Mouse (Mus musculus): ENCODE measurements around the gene Bcl2a1d. TPM values are rescaled to one million over a fixed set of nuclear protein-coding genes. Genes with fewer than 3 reads are reported as not detected.
"Not testable (repeated sequence)": the region's sequence is repeated elsewhere in the genome, so short reads cannot be mapped to it uniquely, and the experiment has no call there.

The Bcl2a1d gene
- polyA plus RNA-seq, 1 experiment from 2014 or later, result not detected

GRCm38 (mm10) chr9:88719073-88719921 is 12.4 kb downstream of the Bcl2a1d start:
- H3K4me1 ChIP-seq (replicated peaks); H3K36me3 ChIP-seq; H3K9ac ChIP-seq; H3K9me3 ChIP-seq (replicated peaks); H3K27me3 ChIP-seq (replicated peaks): not testable (repeated sequence)
- Histone ChIP-seq H3K4me2 (peak overlapping the region; percentile 51), H3K27ac (ENCODE audit: poor library complexity, severe bottlenecking) (peak overlapping the region; percentile 87), H3K4me3 (peak overlapping the region; percentile 41)
- WGBS, result 12% methylated on average over 21 of the region's 46 CpGs
- ATAC-seq (ENCODE audit: insufficient number of reproducible peaks, low FRiP score), result peak; percentile 94

DNA sequence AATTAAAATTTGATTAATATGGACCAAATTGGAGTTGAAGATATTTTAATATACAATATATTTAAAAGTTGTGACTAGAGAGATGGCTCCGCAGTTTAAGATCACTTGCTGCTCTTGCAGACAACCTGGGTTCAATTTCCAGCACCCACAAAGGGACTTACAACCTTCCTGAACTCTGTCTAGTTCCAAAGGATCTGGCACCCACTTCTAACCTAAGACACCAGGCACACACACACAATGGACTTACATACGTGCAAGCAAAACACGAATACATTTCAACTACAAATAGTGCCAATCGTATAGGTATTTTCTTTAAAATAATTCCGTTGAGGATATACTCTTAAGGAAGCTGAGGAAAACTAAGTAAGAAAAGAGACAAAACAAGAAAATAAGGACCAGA is 13.1 kb downstream of the Bcl2a1d start:
- WGBS, result 82% methylated on average over 5 of the region's 5 CpGs
- H3K4me3 ChIP-seq; H3K4me1 ChIP-seq (replicated peaks); H3K27ac ChIP-seq (ENCODE audit: poor library complexity, severe bottlenecking); H3K36me3 ChIP-seq; ATAC-seq (ENCODE audit: insufficient number of reproducible peaks, low FRiP score); H3K9me3 ChIP-seq (replicated peaks); H3K9ac ChIP-seq; H3K27me3 ChIP-seq (replicated peaks): not testable (repeated sequence)
- H3K4me2 ChIP-seq, result peak overlapping the region; percentile 51; the same call in 1 of the 2 replicates

GRCm38 (mm10) chr9:88718140-88718539 is 13.6 kb downstream of the Bcl2a1d start:
- H3K4me3 ChIP-seq; H3K9me3 ChIP-seq (replicated peaks); H3K4me1 ChIP-seq (replicated peaks); H3K27me3 ChIP-seq (replicated peaks); H3K9ac ChIP-seq; H3K4me2 ChIP-seq; ATAC-seq (ENCODE audit: insufficient number of reproducible peaks, low FRiP score); H3K27ac ChIP-seq (ENCODE audit: poor library complexity, severe bottlenecking); H3K36me3 ChIP-seq: not testable (repeated sequence)
- WGBS, result 35% methylated on average over 2 of the region's 2 CpGs

DNA sequence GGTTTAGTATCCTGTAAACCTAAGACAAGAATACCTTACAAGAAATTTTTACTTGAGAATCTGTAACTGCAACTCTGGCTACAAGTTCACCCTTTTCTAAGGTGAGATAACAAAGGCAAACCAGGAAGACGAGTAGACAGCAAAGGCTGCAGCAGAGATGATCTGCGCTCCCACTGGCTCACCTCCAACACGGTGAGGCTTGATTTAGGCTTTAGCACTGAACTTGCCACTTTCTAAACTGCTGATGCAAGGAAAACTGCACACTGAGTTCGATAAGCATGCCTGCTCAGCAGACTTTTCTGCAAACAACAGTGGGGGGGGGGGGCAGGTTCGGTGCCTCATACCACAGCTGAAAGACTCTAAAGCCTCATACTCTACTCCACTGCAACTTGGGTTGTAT is 17.2 kb downstream of the Bcl2a1d start:
- WGBS, result 66% methylated on average over 5 of the region's 5 CpGs
- not testable (repeated sequence) for H3K4me1 ChIP-seq (replicated peaks); H3K9ac ChIP-seq; H3K9me3 ChIP-seq (replicated peaks); H3K4me2 ChIP-seq; H3K27ac ChIP-seq (ENCODE audit: poor library complexity, severe bottlenecking); H3K4me3 ChIP-seq; H3K36me3 ChIP-seq; ATAC-seq (ENCODE audit: insufficient number of reproducible peaks, low FRiP score); H3K27me3 ChIP-seq (replicated peaks)

DNA sequence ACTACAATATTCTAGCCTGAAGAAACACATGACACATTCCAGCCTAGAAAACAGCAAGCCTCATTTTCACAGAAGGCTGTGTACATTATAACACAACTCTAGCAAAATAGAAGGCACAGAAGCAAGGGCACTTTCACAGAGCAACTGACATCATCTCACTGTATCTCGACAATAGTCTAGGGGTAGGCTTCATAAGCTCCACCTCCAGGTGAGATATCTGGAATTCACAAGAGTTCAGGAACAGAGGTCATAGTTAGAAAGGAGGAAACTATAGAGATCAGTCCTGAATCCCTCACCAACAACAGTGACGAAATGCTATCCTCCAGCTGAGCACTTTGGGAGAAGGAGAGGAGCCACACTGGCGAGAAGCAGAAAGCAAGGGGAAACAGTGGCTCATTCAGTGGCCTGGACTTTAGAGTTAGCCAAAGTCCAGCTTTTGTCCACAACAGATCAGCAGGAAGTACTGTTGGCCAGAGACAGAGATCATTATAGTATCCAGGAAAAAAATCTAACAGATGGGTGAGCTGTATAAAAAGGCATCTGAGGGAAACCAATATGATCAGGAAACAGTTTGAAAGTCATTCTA is 19.5 kb downstream of the Bcl2a1d start:
- not testable (repeated sequence) for H3K4me2 ChIP-seq; H3K27me3 ChIP-seq (replicated peaks); H3K4me3 ChIP-seq; H3K9me3 ChIP-seq (replicated peaks); H3K9ac ChIP-seq; H3K4me1 ChIP-seq (replicated peaks); ATAC-seq (ENCODE audit: insufficient number of reproducible peaks, low FRiP score); H3K36me3 ChIP-seq; H3K27ac ChIP-seq (ENCODE audit: poor library complexity, severe bottlenecking)
- 71% methylated on average over 3 of the region's 3 CpGs for WGBS

GRCm38 (mm10) chr9:88710910-88711438 is 20.7 kb downstream of the Bcl2a1d start:
- H3K4me2 ChIP-seq; H3K36me3 ChIP-seq; H3K9ac ChIP-seq; H3K4me3 ChIP-seq; H3K27ac ChIP-seq (ENCODE audit: poor library complexity, severe bottlenecking); ATAC-seq (ENCODE audit: insufficient number of reproducible peaks, low FRiP score); H3K9me3 ChIP-seq (replicated peaks); H3K4me1 ChIP-seq (replicated peaks); H3K27me3 ChIP-seq (replicated peaks): not testable (repeated sequence)
- WGBS, result 91% methylated on average over 4 of the region's 5 CpGs

GRCm38 (mm10) chr9:88710439-88710838 is 21.3 kb downstream of the Bcl2a1d start:
- H3K4me1 ChIP-seq (replicated peaks); H3K36me3 ChIP-seq; H3K4me3 ChIP-seq; H3K4me2 ChIP-seq; H3K27ac ChIP-seq (ENCODE audit: poor library complexity, severe bottlenecking); H3K27me3 ChIP-seq (replicated peaks); H3K9me3 ChIP-seq (replicated peaks); H3K9ac ChIP-seq; ATAC-seq (ENCODE audit: insufficient number of reproducible peaks, low FRiP score): not testable (repeated sequence)
- WGBS, result 86% methylated on average over 2 of the region's 2 CpGs

GRCm38 (mm10) chr9:88709794-88710193 is 21.9 kb downstream of the Bcl2a1d start:
- H3K36me3 ChIP-seq; H3K4me3 ChIP-seq; H3K9ac ChIP-seq; ATAC-seq (ENCODE audit: insufficient number of reproducible peaks, low FRiP score); H3K4me2 ChIP-seq; H3K9me3 ChIP-seq (replicated peaks); H3K27ac ChIP-seq (ENCODE audit: poor library complexity, severe bottlenecking); H3K27me3 ChIP-seq (replicated peaks); H3K4me1 ChIP-seq (replicated peaks): not testable (repeated sequence)
- whole genome bisulfite sequencing, result 92% methylated on average over 5 of the region's 5 CpGs

- no peak for ATAC-seq (ENCODE audit: insufficient number of reproducible peaks, low FRiP score)
- 80% methylated on average over 6 of the region's 6 CpGs for WGBS
- no peak overlapping the region for H3K9ac ChIP-seq
Measured at GRCm38 (mm10) chr9:88709304-88709703, 22.4 kb downstream of the Bcl2a1d start.

DNA sequence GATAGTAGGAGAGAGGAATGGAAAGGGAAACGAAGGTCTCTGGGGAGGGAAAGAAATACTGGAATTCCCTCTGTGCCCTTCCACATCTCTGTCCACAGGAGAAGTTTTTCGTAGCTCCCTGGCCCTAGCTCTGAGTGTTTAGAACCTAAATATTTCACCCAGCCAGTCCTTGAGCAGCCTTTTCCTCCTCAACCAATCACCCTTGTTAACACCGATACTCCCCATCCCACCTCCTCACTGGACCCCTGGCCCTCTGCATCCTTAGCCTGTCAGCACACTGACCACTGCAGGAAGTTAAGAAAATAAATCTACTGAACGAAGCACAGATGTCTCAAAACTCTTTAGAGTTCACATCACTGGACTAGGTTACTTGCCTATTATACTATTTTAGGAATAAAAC is 25.0 kb downstream of the Bcl2a1d start:
- Histone ChIP-seq H3K27ac (ENCODE audit: poor library complexity, severe bottlenecking) (no peak overlapping the region), H3K9me3 (replicated peaks) (no peaks in the 10 kb centered on the region), H3K9ac (no peak overlapping the region), H3K36me3 (no peaks in the 10 kb centered on the region), H3K4me2 (no peak overlapping the region), H3K27me3 (replicated peaks) (no peaks in the 10 kb centered on the region), H3K4me1 (replicated peaks) (no peaks in the 10 kb centered on the region), H3K4me3 (no peak overlapping the region)
- WGBS, result 55% methylated on average over 4 of the region's 4 CpGs
- ATAC-seq (ENCODE audit: insufficient number of reproducible peaks, low FRiP score), result no peak

More at GRCm38 (mm10) chr9:88709304-88709703, 22.4 kb downstream of the Bcl2a1d start:
- H3K4me1 ChIP-seq (replicated peaks), result no peaks in the 10 kb centered on the region
- no peak overlapping the region for H3K27ac ChIP-seq (ENCODE audit: poor library complexity, severe bottlenecking)
- no peak overlapping the region for H3K4me3 ChIP-seq
- no peaks in the 10 kb centered on the region for H3K36me3 ChIP-seq
- no peaks in the 10 kb centered on the region for H3K9me3 ChIP-seq (replicated peaks)
- no peak overlapping the region for H3K4me2 ChIP-seq
- no peaks in the 10 kb centered on the region for H3K27me3 ChIP-seq (replicated peaks)

GRCm38 (mm10) chr9:88705157-88705556 is 26.6 kb downstream of the Bcl2a1d start:
- H3K27ac ChIP-seq (ENCODE audit: poor library complexity, severe bottlenecking); H3K4me3 ChIP-seq; H3K9me3 ChIP-seq (replicated peaks); ATAC-seq (ENCODE audit: insufficient number of reproducible peaks, low FRiP score); H3K36me3 ChIP-seq; H3K9ac ChIP-seq; H3K27me3 ChIP-seq (replicated peaks); H3K4me2 ChIP-seq; H3K4me1 ChIP-seq (replicated peaks): not testable (repeated sequence)
- WGBS, result 65% methylated on average over 8 of the region's 8 CpGs

All from heart, embryonic 12.5 days (tissue).